Mouse (Mus musculus): ENCODE data around the gene Gm7137.

DNA sequence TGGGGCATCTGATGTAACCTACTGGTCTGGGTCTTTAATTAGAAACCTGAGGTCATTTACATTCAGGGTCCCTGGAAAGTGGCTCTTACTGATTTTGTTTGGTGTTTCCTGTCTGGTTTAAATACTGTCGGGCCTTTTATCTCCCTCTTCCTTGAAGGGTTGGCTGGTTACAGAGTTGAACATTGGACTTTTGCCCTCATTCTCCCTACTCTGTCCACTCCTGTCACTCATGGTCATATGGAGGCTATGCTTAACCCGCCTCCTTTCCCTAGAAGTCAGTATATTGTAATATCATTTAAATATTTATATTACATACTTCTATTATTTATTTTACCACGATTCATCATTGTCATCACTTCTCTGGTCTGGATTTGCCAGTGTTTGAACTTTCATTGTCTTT, 16.1 kb upstream of the Gm7137 start:
- TF ChIP-seq POLR2A (IDR thresholded peaks at IDR 0.05; ENCODE audit: low read depth, low read length) (no peak), CTCF (IDR thresholded peaks at IDR 0.05; ENCODE audit: extremely low read depth, insufficient read length, insufficient replicate concordance, low read depth, low read length) (no peak)

Measured in small intestine, adult 2 months (tissue).